In genomic region chr10:111600251-111600620, GRCm38 (mm10) we compare ENCODE assay signal across 7 mouse cellular contexts.
DNase-seq lines count a peak whose midpoint lies in the region; ATAC-seq and TF ChIP-seq lines count a peak whose summit lies in the region.

No protein-coding gene starts in this region.

- no peaks in the 10 kb centered on the region for H3K36me3 ChIP-seq in intestine, embryonic 14.5 days (ENCODE audit: control insufficient read depth, insufficient read depth, low read length)
- H3K36me3 ChIP-seq in intestine, postnatal 0 days (ENCODE audit: control insufficient read depth, insufficient read depth): no peaks in the 10 kb centered on the region
- peaks cover 0 to 29% of the 10 kb centered on the region in 2 experiments; a peak in 2 of 4 replicates for H3K36me3 ChIP-seq in MEL (ENCODE audit: control insufficient read depth in 1 of 2, insufficient read depth in 2 of 2, low read length in 2 of 2)
- H3K36me3 ChIP-seq in embryonic facial prominence, embryonic 12.5 days: no peaks in the 10 kb centered on the region
- no peaks in the 10 kb centered on the region for H3K36me3 ChIP-seq in limb, embryonic 11.5 days (ENCODE audit: control insufficient read depth, insufficient read depth, low read length)

- TF ChIP-seq EP300 in MEL (IDR thresholded peaks at IDR 0.05; ENCODE audit: low read depth in 1 of 2, low read length in 2 of 2): no peak

- TF ChIP-seq RAD21 in MEL (IDR thresholded peaks at IDR 0.05; ENCODE audit: low read depth, low read length): no peak

- no peak overlapping the region for H3K9ac ChIP-seq in intestine, embryonic 14.5 days (ENCODE audit: low read length)
- H3K9ac ChIP-seq in intestine, postnatal 0 days (ENCODE audit: low read depth, low read length): no peak overlapping the region
- no peak overlapping the region for H3K9ac ChIP-seq in MEL (ENCODE audit: control insufficient read depth, low read depth, low read length, poor library complexity, severe bottlenecking)
- no peak overlapping the region for H3K9ac ChIP-seq in embryonic facial prominence, embryonic 12.5 days
- no peak overlapping the region for H3K9ac ChIP-seq in limb, embryonic 11.5 days (ENCODE audit: low read length)

- no peak for DNase-seq in intestine, embryonic 14.5 days (ENCODE audit: low spot score)
- peak; percentile 30 for DNase-seq in MEL (ENCODE audit: low read depth, low spot score)
- DNase-seq in limb, embryonic 11.5 days (ENCODE audit: low spot score): no peak
- no peak for DNase-seq in spleen, adult 12 weeks (ENCODE audit: low spot score)
- DNase-seq in cerebellum, postnatal 36 days: no peak

- no peak overlapping the region for H3K4me3 ChIP-seq in intestine, embryonic 14.5 days (ENCODE audit: low read depth, low read length)
- H3K4me3 ChIP-seq in intestine, postnatal 0 days (ENCODE audit: low read depth, low read length): no peak overlapping the region
- H3K4me3 ChIP-seq in MEL (ENCODE audit: control insufficient read depth in 1 of 2, insufficient read depth in 1 of 2, low read depth in 2 of 2, low read length in 2 of 2): no peak overlapping the region
- no peak overlapping the region for H3K4me3 ChIP-seq in embryonic facial prominence, embryonic 12.5 days
- H3K4me3 ChIP-seq in limb, embryonic 11.5 days (ENCODE audit: low read depth, low read length): no peak overlapping the region

- no peaks in the 10 kb centered on the region for H3K27me3 ChIP-seq in intestine, embryonic 14.5 days (replicated peaks; ENCODE audit: control insufficient read depth, insufficient read depth, low read length)
- no peaks in the 10 kb centered on the region for H3K27me3 ChIP-seq in intestine, postnatal 0 days (replicated peaks; ENCODE audit: control insufficient read depth, insufficient read depth, low read length)
- no peaks in the 10 kb centered on the region for H3K27me3 ChIP-seq in MEL (ENCODE audit: control insufficient read depth in 1 of 2, insufficient read depth in 2 of 2, low read length in 2 of 2)
- H3K27me3 ChIP-seq in embryonic facial prominence, embryonic 12.5 days: no peaks in the 10 kb centered on the region
- no peaks in the 10 kb centered on the region for H3K27me3 ChIP-seq in limb, embryonic 11.5 days (ENCODE audit: control insufficient read depth, insufficient read depth, low read length)

- H3K4me2 ChIP-seq in intestine, embryonic 14.5 days (ENCODE audit: low read length): peak overlapping the region; percentile 20; the same call in 1 of the 2 replicates
- H3K4me2 ChIP-seq in intestine, postnatal 0 days (replicated peaks; ENCODE audit: low read depth): no peak overlapping the region
- H3K4me2 ChIP-seq in embryonic facial prominence, embryonic 12.5 days (replicated peaks): no peak overlapping the region
- H3K4me2 ChIP-seq in limb, embryonic 11.5 days (ENCODE audit: low read depth, severe bottlenecking): no peak overlapping the region

- 20% methylated on average over 2 of the region's 2 CpGs for WGBS in intestine, embryonic 14.5 days
- WGBS in intestine, postnatal 0 days: 40% methylated on average over 2 of the region's 2 CpGs
- 64% methylated on average over 2 of the region's 2 CpGs for WGBS in embryonic facial prominence, embryonic 12.5 days
- 76% methylated on average over 2 of the region's 2 CpGs for WGBS in limb, embryonic 11.5 days

- ATAC-seq in intestine, embryonic 14.5 days (replicated peaks; ENCODE audit: low FRiP score, low TSS enrichment, low read depth): no peak
- no peak for ATAC-seq in intestine, postnatal 0 days
- no peak for ATAC-seq in embryonic facial prominence, embryonic 12.5 days (ENCODE audit: insufficient number of reproducible peaks, insufficient read depth, low FRiP score, low TSS enrichment)
- no peak for ATAC-seq in limb, embryonic 11.5 days (ENCODE audit: insufficient number of reproducible peaks, low FRiP score, low TSS enrichment, low read depth)

- no peaks in the 10 kb centered on the region for H3K79me2 ChIP-seq in MEL (ENCODE audit: control insufficient read depth, insufficient read depth, low read length, poor library complexity)

- peak overlapping the region; percentile 67 for H3K27ac ChIP-seq in intestine, embryonic 14.5 days (ENCODE audit: low read depth)
- H3K27ac ChIP-seq in intestine, postnatal 0 days (ENCODE audit: low read depth, low read length): no peak overlapping the region
- H3K27ac ChIP-seq in MEL (ENCODE audit: control insufficient read depth, low read depth, low read length): peak overlapping the region; percentile 6; the same call in 1 of the 2 replicates
- peak overlapping the region; percentile 74; the same call in 1 of the 2 replicates for H3K27ac ChIP-seq in embryonic facial prominence, embryonic 12.5 days
- H3K27ac ChIP-seq in limb, embryonic 11.5 days (replicated peaks; ENCODE audit: low read depth, low read length): peak overlapping the region; percentile 69; the same call in 1 of the 2 replicates

- H3K9me3 ChIP-seq in intestine, embryonic 14.5 days (ENCODE audit: control insufficient read depth, low read length): no peaks in the 10 kb centered on the region
- no peaks in the 10 kb centered on the region for H3K9me3 ChIP-seq in intestine, postnatal 0 days (ENCODE audit: control insufficient read depth)
- H3K9me3 ChIP-seq in MEL (replicated peaks; ENCODE audit: insufficient read depth, low read length): no peaks in the 10 kb centered on the region
- no peaks in the 10 kb centered on the region for H3K9me3 ChIP-seq in embryonic facial prominence, embryonic 12.5 days
- H3K9me3 ChIP-seq in limb, embryonic 11.5 days (ENCODE audit: control insufficient read depth, low read length): no peaks in the 10 kb centered on the region

- peaks cover 35% of the 10 kb centered on the region for H3K4me1 ChIP-seq in intestine, embryonic 14.5 days (replicated peaks; ENCODE audit: control insufficient read depth, insufficient read depth, low read length)
- H3K4me1 ChIP-seq in intestine, postnatal 0 days (replicated peaks; ENCODE audit: control insufficient read depth, insufficient read depth, low read length): peaks cover 23% of the 10 kb centered on the region; the same call in 1 of the 2 replicates
- peaks cover 6 to 38% of the 10 kb centered on the region in 2 experiments for H3K4me1 ChIP-seq in MEL (ENCODE audit: control insufficient read depth in 1 of 2, insufficient read depth in 2 of 2, low read length in 2 of 2)
- peaks cover 33% of the 10 kb centered on the region for H3K4me1 ChIP-seq in embryonic facial prominence, embryonic 12.5 days
- H3K4me1 ChIP-seq in limb, embryonic 11.5 days (ENCODE audit: control insufficient read depth, insufficient read depth, low read length): peaks cover 9% of the 10 kb centered on the region

- no peak for TF ChIP-seq POLR2A in MEL (IDR thresholded peaks at IDR 0.05; ENCODE audit: control insufficient read depth in 1 of 2, insufficient read depth in 1 of 2, low read depth in 1 of 2, low read length in 2 of 2, poor library complexity in 1 of 2)

- TF ChIP-seq CTCF in intestine, postnatal 0 days (IDR thresholded peaks at IDR 0.05; ENCODE audit: low read depth): no peak
- no peak for TF ChIP-seq CTCF in MEL (IDR thresholded peaks at IDR 0.05 in 2 of 3, conservative IDR thresholded peaks at IDR 0.05 in 1 of 3; ENCODE audit: control insufficient read depth in 1 of 3, insufficient read depth in 1 of 3, low read depth in 2 of 3, low read length in 3 of 3, poor library complexity in 1 of 3, severe bottlenecking in 1 of 3)

TF ChIP-seq in MEL, 35 proteins besides CTCF, POLR2A, EP300 and RAD21:
- TF ChIP-seq POLR2AphosphoS5 (IDR thresholded peaks at IDR 0.05; ENCODE audit: borderline replicate concordance, low read depth, low read length) (no peak), TBP (IDR thresholded peaks at IDR 0.05; ENCODE audit: low read depth, low read length) (no peak), SMC3 (IDR thresholded peaks at IDR 0.05; ENCODE audit: low read depth, low read length) (no peak), NRF1 (IDR thresholded peaks at IDR 0.05; ENCODE audit: insufficient read depth, low read depth, low read length, poor library complexity, severe bottlenecking) (no peak), ZKSCAN1 (IDR thresholded peaks at IDR 0.05; ENCODE audit: low read depth, low read length) (no peak), CHD1 (IDR thresholded peaks at IDR 0.05; ENCODE audit: low read depth, low read length) (no peak), MXI1 (IDR thresholded peaks at IDR 0.05; ENCODE audit: low read depth, low read length) (no peak), KAT2A (conservative IDR thresholded peaks at IDR 0.05; ENCODE audit: low read depth, low read length) (no peak), POLR2AphosphoS2 (IDR thresholded peaks at IDR 0.05; ENCODE audit: low read length) (no peak), JUND (IDR thresholded peaks at IDR 0.05; ENCODE audit: low read depth, low read length) (no peak), HCFC1 (IDR thresholded peaks at IDR 0.05; ENCODE audit: low read depth, low read length) (no peak), MAZ (IDR thresholded peaks at IDR 0.05; ENCODE audit: low read depth, low read length) (no peak), ZC3H11A (IDR thresholded peaks at IDR 0.05; ENCODE audit: low read depth, low read length) (no peak), ELF1 (IDR thresholded peaks at IDR 0.05; ENCODE audit: low read depth, low read length) (no peak), USF2 (IDR thresholded peaks at IDR 0.05; ENCODE audit: borderline replicate concordance in 1 of 2, insufficient read depth in 1 of 2, low read depth in 1 of 2, low read length in 2 of 2) (no peak)
